Mouse (Mus musculus) gastrocnemius, postnatal 25 days (tissue): ENCODE results near the gene Dnah7c. TPM values are rescaled to one million over a fixed set of nuclear protein-coding genes. Genes with fewer than 3 reads are reported as not detected.

Source experiments
- DNase-seq: peaks from one replicate; pipeline ENCODE4 v3.0.0; 2022
- total RNA-seq, 2 experiments: library from RNA; stranded (reverse); gene quantifications; 1 replicate in 1 of 2; 2 replicates in 1 of 2; pipeline ENCODE4 v1.2.3; 2021

Dnah7c gene
- total RNA-seq, 2 experiments from 2014 or later: not detected

- DNase-seq: no peak
These were observed 428.9 kb downstream of the Dnah7c start for GRCm38 (mm10) chr1:46854036-46854900.

- DNase-seq: no peak
These were observed 431.1 kb downstream of the Dnah7c start for GRCm38 (mm10) chr1:46856498-46856897.
